Mouse (Mus musculus) liver, embryonic 16.5 days (tissue): ENCODE results near the gene Gpd2. TPM values are rescaled to one million over a fixed set of nuclear protein-coding genes. Genes with fewer than 3 reads are reported as not detected.

Source experiments
- ATAC-seq: fragments of 200-750 bp; cut with Nextera tagmentation; 2 replicates; pipeline ENCODE4 v1.8.0; 2017; ENCODE audit warnings: low read depth, mild to moderate bottlenecking, moderate number of reproducible peaks, moderate library complexity
- H3K27ac ChIP-seq: fragments of 300-500 bp; sonication (generic); 2 replicates; pipeline ENCODE4 v1.5.1; 2014; ENCODE audit warnings: mild to moderate bottlenecking, low read length
- H3K27me3 ChIP-seq: fragments of 300-500 bp; sonication (generic); 2 replicates; pipeline ENCODE4 v1.6.1; 2014; ENCODE audit warnings: low read depth, low read length, mixed read lengths; ENCODE audit not compliant: control insufficient read depth, insufficient read depth
- H3K36me3 ChIP-seq: fragments of 300-500 bp; sonication (generic); 2 replicates; pipeline ENCODE4 v1.6.1; 2014; ENCODE audit warnings: mild to moderate bottlenecking; ENCODE audit not compliant: control insufficient read depth, insufficient read depth
- H3K4me1 ChIP-seq: fragments of 300-500 bp; sonication (generic); 2 replicates; pipeline ENCODE4 v1.6.1; 2014; ENCODE audit warnings: low read depth, low read length, mixed read lengths; ENCODE audit not compliant: control insufficient read depth
- H3K4me2 ChIP-seq: fragments of 300-500 bp; sonication (generic); 2 replicates; pipeline ENCODE4 v1.6.1; 2014; ENCODE audit warnings: low read depth, low read length, mixed read lengths
- H3K4me3 ChIP-seq: fragments of 300-500 bp; sonication (generic); 2 replicates; pipeline ENCODE4 v1.5.1; 2014; ENCODE audit warnings: low read depth, mild to moderate bottlenecking, low read length
- H3K9ac ChIP-seq: fragments of 300-500 bp; sonication (generic); 2 replicates; pipeline ENCODE4 v1.6.1; 2014; ENCODE audit warnings: low read depth, low read length
- H3K9me3 ChIP-seq: fragments of 300-500 bp; sonication (generic); replicated peaks from 2 replicates; pipeline ENCODE4 v1.6.1; 2016; ENCODE audit warnings: low read length; ENCODE audit not compliant: control insufficient read depth
- WGBS: fragments of 180-500 bp; shearing (Covaris S2); extraction: QIAGEN DNeasy Blood & Tissue Kit; methylation state at CpG from one replicate; pipeline ENCODE4 v1.1.7; 2014; ENCODE audit not compliant: insufficient replicate concordance; 5-methylcytosine and 5-hydroxymethylcytosine counted together
- polyA plus RNA-seq: library from polyadenylated mRNA; unstranded; fragments of >200 nt; fragmentation: Nextera tagmentation; extraction: Ambion mirVana; gene quantifications from 2 replicates; pipeline ENCODE4 v1.2.1, GENCODE M21; 2015

The Gpd2 gene
- polyA plus RNA-seq, 1 experiment from 2014 or later, result 5.9 TPM

- Histone ChIP-seq H3K4me2 (no peak overlapping the region), H3K4me1 (no peaks in the 10 kb centered on the region)
- 49% methylated on average over 6 of the region's 6 CpGs for WGBS
Observed at GRCm38 (mm10) chr2:57256459-57256858, 19.0 kb downstream of the Gpd2 start.

DNA sequence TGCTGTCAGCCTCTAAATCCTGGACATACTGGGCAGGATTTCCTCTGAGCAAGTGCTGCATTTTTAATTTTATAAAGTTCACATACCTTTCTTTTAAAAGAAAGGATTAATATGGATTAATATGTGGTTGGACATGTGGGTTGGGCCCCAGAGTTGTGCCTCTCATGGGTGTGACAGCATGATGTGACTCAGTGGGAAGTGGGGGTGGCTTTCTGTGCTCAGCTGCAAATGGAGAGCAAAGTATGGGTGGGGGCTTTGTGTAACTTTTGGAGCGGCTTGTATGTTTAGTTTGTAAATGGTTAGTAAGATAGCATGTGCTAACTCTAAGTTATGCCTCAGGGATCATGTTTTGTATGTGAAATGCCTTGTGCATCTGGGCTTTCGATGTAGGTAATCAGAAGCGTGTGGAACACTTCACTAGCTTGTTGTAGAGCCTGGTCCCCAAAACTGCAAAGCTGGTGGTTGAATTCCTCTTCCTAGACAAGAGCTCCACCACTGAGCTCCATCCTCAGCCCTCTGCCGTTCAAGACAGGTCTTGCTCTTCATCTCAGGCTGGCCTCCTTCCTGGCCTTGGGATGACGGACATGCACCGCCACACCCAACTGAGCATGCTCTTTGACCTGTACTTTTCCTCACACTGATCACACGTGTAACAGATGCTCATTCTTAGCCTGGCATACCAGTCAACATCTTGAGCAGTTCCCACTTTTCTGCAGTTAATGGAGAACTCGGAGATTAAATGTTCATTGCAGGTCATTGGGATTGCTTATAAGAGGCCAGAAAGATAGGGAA, 24.0 kb downstream of the Gpd2 start:
- no peak overlapping the region for H3K27ac ChIP-seq

More at GRCm38 (mm10) chr2:57256459-57256858, 19.0 kb downstream of the Gpd2 start:
- H3K27ac ChIP-seq, result no peak overlapping the region
- no peaks in the 10 kb centered on the region for H3K27me3 ChIP-seq
- H3K36me3 ChIP-seq, result no peaks in the 10 kb centered on the region
- H3K9ac ChIP-seq, result no peak overlapping the region
- no peaks in the 10 kb centered on the region for H3K9me3 ChIP-seq
- ATAC-seq, result no peak
- no peak overlapping the region for H3K4me3 ChIP-seq

GRCm38 (mm10) chr2:57263431-57263830, 26.0 kb downstream of the Gpd2 start:
- Histone ChIP-seq H3K9me3 (no peaks in the 10 kb centered on the region), H3K27me3 (no peaks in the 10 kb centered on the region), H3K4me2 (no peak overlapping the region), H3K9ac (no peak overlapping the region), H3K4me1 (no peaks in the 10 kb centered on the region), H3K27ac (no peak overlapping the region), H3K4me3 (no peak overlapping the region), H3K36me3 (no peaks in the 10 kb centered on the region)
- WGBS, result 60% methylated on average over 1 of the region's 1 CpGs
- no peak for ATAC-seq

More for the DNA sequence above, 24.0 kb downstream of the Gpd2 start:
- no peaks in the 10 kb centered on the region for H3K36me3 ChIP-seq
- no peaks in the 10 kb centered on the region for H3K27me3 ChIP-seq
- no peak overlapping the region for H3K4me3 ChIP-seq
- no peak for ATAC-seq
- no peak overlapping the region for H3K9ac ChIP-seq
- no peak overlapping the region for H3K4me2 ChIP-seq
- 70% methylated on average over 8 of the region's 8 CpGs for WGBS
- no peaks in the 10 kb centered on the region for H3K9me3 ChIP-seq
- no peaks in the 10 kb centered on the region for H3K4me1 ChIP-seq

DNA sequence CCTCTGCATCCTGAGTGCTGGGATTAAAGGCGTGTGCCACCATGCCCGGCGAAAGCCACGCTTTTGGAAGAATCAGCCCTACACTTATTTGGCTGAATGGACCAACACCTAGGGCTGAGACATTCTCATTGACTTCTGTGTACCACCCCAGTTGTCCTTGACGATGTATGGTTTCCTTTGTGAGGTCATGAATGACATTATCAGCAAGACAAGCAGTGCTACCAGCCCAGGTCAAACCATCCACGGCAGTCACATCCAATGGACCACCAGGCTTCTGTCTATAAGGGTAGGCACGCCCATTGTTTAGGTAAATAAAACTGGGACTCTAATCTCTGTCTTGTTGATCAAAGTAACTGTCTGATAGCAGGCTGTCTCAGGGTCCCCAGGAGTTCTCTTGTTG, 27.5 kb downstream of the Gpd2 start:
- no peak overlapping the region for H3K9ac ChIP-seq
- no peaks in the 10 kb centered on the region for H3K9me3 ChIP-seq
- no peak overlapping the region for H3K27ac ChIP-seq
- no peaks in the 10 kb centered on the region for H3K27me3 ChIP-seq
- no peaks in the 10 kb centered on the region for H3K36me3 ChIP-seq
- H3K4me1 ChIP-seq, result no peaks in the 10 kb centered on the region
- H3K4me3 ChIP-seq, result no peak overlapping the region
- WGBS, result 59% methylated on average over 7 of the region's 7 CpGs
- no peak for ATAC-seq
- no peak overlapping the region for H3K4me2 ChIP-seq

- 66% methylated on average over 4 of the region's 4 CpGs for WGBS
Observed at GRCm38 (mm10) chr2:57266679-57267393, 29.4 kb downstream of the Gpd2 start.

DNA sequence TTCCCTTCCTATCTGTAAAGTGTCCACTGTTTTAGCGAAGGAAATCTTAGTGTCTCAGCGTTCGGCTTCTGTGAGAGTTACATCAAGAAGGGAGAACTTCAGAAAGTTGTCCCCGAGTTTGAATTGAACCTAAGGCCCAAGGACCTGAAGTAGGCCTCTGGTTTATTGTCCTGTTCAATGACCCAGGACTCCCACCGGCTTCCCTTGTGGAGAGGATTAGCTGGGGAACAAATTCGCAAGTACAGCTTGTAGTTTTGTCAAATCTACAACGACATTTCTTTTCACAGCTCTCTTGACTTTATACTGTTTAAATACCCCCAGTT, 29.9 kb downstream of the Gpd2 start:
- Histone ChIP-seq H3K4me3 (no peak overlapping the region), H3K27me3 (no peaks in the 10 kb centered on the region), H3K4me2 (no peak overlapping the region), H3K27ac (no peak overlapping the region), H3K4me1 (no peaks in the 10 kb centered on the region), H3K9me3 (no peaks in the 10 kb centered on the region), H3K36me3 (no peaks in the 10 kb centered on the region), H3K9ac (no peak overlapping the region)
- ATAC-seq, result no peak
- 53% methylated on average over 7 of the region's 7 CpGs for WGBS

More at GRCm38 (mm10) chr2:57266679-57267393, 29.4 kb downstream of the Gpd2 start:
- ATAC-seq, result no peak
- no peaks in the 10 kb centered on the region for H3K4me1 ChIP-seq
- no peak overlapping the region for H3K27ac ChIP-seq
- no peak overlapping the region for H3K9ac ChIP-seq
- no peak overlapping the region for H3K4me2 ChIP-seq
- H3K9me3 ChIP-seq, result no peaks in the 10 kb centered on the region
- H3K4me3 ChIP-seq, result no peak overlapping the region
- no peaks in the 10 kb centered on the region for H3K27me3 ChIP-seq
- H3K36me3 ChIP-seq, result no peaks in the 10 kb centered on the region

DNA sequence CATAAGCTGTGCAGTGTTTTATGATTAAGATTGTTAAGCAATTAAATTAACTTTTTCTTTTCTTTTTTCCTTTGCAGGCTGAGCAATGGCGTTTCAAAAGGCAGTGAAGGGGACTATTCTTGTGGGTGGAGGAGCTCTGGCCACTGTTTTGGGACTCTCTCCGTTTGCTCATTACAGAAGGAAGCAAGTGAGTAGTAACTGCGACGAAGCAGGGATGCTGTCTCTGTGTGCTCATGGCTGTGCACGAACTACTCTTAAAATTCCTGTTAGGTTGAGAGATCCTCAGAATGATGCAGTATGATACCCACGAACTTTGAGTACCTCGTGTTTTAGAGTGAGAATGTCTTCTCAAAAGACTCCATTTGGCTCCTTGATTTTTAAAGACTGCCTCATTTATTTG, 30.5 kb downstream of the Gpd2 start:
- WGBS, result 73% methylated on average over 7 of the region's 7 CpGs
- Histone ChIP-seq H3K4me1 (no peaks in the 10 kb centered on the region), H3K27me3 (no peaks in the 10 kb centered on the region), H3K9me3 (no peaks in the 10 kb centered on the region), H3K4me3 (no peak overlapping the region), H3K27ac (no peak overlapping the region), H3K4me2 (no peak overlapping the region), H3K9ac (no peak overlapping the region), H3K36me3 (no peaks in the 10 kb centered on the region)
- no peak for ATAC-seq

GRCm38 (mm10) chr2:57268839-57269238, 31.4 kb downstream of the Gpd2 start:
- Histone ChIP-seq H3K4me3 (no peak overlapping the region), H3K27ac (no peak overlapping the region), H3K9ac (no peak overlapping the region), H3K4me1 (no peaks in the 10 kb centered on the region), H3K4me2 (no peak overlapping the region), H3K9me3 (no peaks in the 10 kb centered on the region), H3K27me3 (no peaks in the 10 kb centered on the region), H3K36me3 (no peaks in the 10 kb centered on the region)
- no peak for ATAC-seq
- 49% methylated on average over 3 of the region's 3 CpGs for WGBS

DNA sequence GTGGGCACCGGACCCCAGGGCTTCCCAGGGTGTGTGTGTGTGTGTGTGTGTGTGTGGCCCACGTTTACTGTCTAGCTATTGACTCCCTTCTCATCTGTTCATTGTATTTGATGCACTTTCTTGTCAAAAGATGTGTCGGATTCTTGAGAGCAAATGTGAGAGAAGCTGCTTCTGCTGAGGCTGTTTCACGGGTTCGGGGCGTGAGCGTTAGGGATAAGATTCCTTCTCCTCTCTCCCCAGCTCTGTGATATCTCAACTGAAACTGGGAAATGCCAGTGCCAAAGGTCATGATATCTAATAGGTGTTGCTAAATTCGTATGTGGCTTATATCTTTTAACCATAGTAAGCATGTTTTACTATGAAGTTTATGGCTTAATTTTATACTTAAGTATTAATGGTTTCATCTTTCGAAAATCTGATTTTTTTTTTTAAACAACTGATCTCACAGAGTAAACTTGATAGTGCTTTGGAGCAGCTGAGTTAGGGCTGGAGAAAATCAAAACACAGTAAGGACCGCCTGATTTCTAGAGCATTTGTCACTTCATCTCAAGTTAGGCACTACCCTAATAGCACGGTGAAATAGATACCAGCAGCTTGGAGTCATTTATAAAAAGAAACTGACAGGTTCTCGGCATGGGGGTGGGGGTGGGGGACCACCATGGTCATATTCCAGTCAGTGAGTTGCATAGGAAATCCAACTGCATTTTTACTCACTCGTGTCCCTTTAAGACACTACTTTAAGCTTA, 32.4 kb downstream of the Gpd2 start:
- H3K36me3 ChIP-seq, result no peaks in the 10 kb centered on the region
- H3K27ac ChIP-seq, result no peak overlapping the region
- no peak overlapping the region for H3K4me2 ChIP-seq
- no peaks in the 10 kb centered on the region for H3K9me3 ChIP-seq
- H3K4me3 ChIP-seq, result no peak overlapping the region
- no peak overlapping the region for H3K9ac ChIP-seq
- WGBS, result 71% methylated on average over 13 of the region's 13 CpGs
- H3K4me1 ChIP-seq, result no peaks in the 10 kb centered on the region
- H3K27me3 ChIP-seq, result no peaks in the 10 kb centered on the region
- no peak for ATAC-seq
